Mouse (Mus musculus) CD4-positive, CD25-positive, alpha-beta regulatory T cell (primary cell): Measurements from ENCODE around the gene Olfr1274-ps. TPM values are rescaled to one million over a fixed set of nuclear protein-coding genes. Genes with fewer than 3 reads are reported as not detected.

Source experiments
- polyA plus RNA-seq: library from polyadenylated mRNA; unstranded; fragments of 100-300 nt; shearing (Covaris generic); gene quantifications from one replicate; pipeline ENCODE4 v1.2.1, GENCODE M21; 2017

The Olfr1274-ps gene
- not detected for polyA plus RNA-seq

GRCm38 (mm10) chr2:90398633-90399107 lies at the start of gene Olfr1274-ps:
TSS of gene Olfr1274-ps (plus strand) at chr2:90398683.

Other genes starting within 250 kb of the Olfr1274-ps start
- gene Olfr1270, start 245.6 kb upstream of the Olfr1274-ps start, polyA plus RNA-seq = not detected
- gene Olfr1506, start 174.2 kb upstream of the Olfr1274-ps start, polyA plus RNA-seq = not detected
- not detected for gene Olfr142, start 141.1 kb upstream of the Olfr1274-ps start, polyA plus RNA-seq
- 0.10 TPM for gene Olfr1271, start 127.7 kb upstream of the Olfr1274-ps start, polyA plus RNA-seq
- gene Olfr1272, start 105.8 kb upstream of the Olfr1274-ps start, polyA plus RNA-seq = not detected
- not detected for gene Gm13769, start 76.5 kb upstream of the Olfr1274-ps start, polyA plus RNA-seq
- gene Ptprj, start 182.0 kb downstream of the Olfr1274-ps start, polyA plus RNA-seq = 6.8 TPM